Mouse (Mus musculus) stomach, embryonic 16.5 days (tissue): ENCODE results near the gene Ltbr. TPM values are rescaled to one million over a fixed set of nuclear protein-coding genes. Genes with fewer than 3 reads are reported as not detected.
"Not testable (repeated sequence)": the region's sequence is repeated elsewhere in the genome, so short reads cannot be mapped to it uniquely, and the experiment has no call there.

ENCODE experiments used
- ATAC-seq: fragments of 200-750 bp; cut with Nextera tagmentation; 2 replicates; pipeline ENCODE4 v1.8.0; 2017; ENCODE audit warnings: moderate number of reproducible peaks, moderate TSS enrichment; ENCODE audit not compliant: insufficient read depth, low FRiP score
- H3K27ac ChIP-seq: fragments of 300-500 bp; sonication (generic); 2 replicates; pipeline ENCODE4 v1.5.1; 2014; ENCODE audit warnings: low read length
- H3K27me3 ChIP-seq: fragments of 300-500 bp; sonication (generic); 2 replicates; pipeline ENCODE4 v1.6.1; 2014; ENCODE audit warnings: low read length, control low read depth, mixed read lengths; ENCODE audit not compliant: control insufficient read depth, insufficient read depth
- H3K36me3 ChIP-seq: fragments of 300-500 bp; sonication (generic); 2 replicates; pipeline ENCODE4 v1.6.1; 2014; ENCODE audit warnings: low read length; ENCODE audit not compliant: control insufficient read depth, insufficient read depth
- H3K4me1 ChIP-seq: fragments of 300-500 bp; sonication (generic); 2 replicates; pipeline ENCODE4 v1.6.1; 2014; ENCODE audit warnings: low read length, control low read depth, mixed read lengths; ENCODE audit not compliant: control insufficient read depth, insufficient read depth
- H3K4me2 ChIP-seq: fragments of 300-500 bp; sonication (generic); 2 replicates; pipeline ENCODE4 v1.6.1; 2014; ENCODE audit warnings: low read depth, low read length, mixed read lengths
- H3K4me3 ChIP-seq: fragments of 300-500 bp; sonication (generic); replicated peaks from 2 replicates; pipeline ENCODE4 v1.5.1; 2014; ENCODE audit warnings: mild to moderate bottlenecking, low read length
- H3K9ac ChIP-seq: fragments of 300-500 bp; sonication (generic); 2 replicates; pipeline ENCODE4 v1.6.1; 2014; ENCODE audit warnings: low read length
- H3K9me3 ChIP-seq: fragments of 300-500 bp; sonication (generic); replicated peaks from 2 replicates; pipeline ENCODE4 v1.6.1; 2016; ENCODE audit warnings: low read length, control low read depth; ENCODE audit not compliant: control insufficient read depth
- WGBS: fragments of 180-500 bp; shearing (Covaris S2); extraction: QIAGEN DNeasy Blood & Tissue Kit; methylation state at CpG from one replicate; pipeline ENCODE4 v1.1.7; 2014; 5-methylcytosine and 5-hydroxymethylcytosine counted together
- polyA plus RNA-seq: library from polyadenylated mRNA; unstranded; fragments of >200 nt; fragmentation: Nextera tagmentation; extraction: Ambion mirVana; gene quantifications from 2 replicates; pipeline ENCODE4 v1.2.1, GENCODE M21; 2015

Ltbr gene
- polyA plus RNA-seq, 1 experiment from 2014 or later: 69.4 TPM

GRCm38 (mm10) chr6:125282721-125283120, 31.0 kb downstream of the Ltbr start:
- 89% methylated on average over 13 of the region's 13 CpGs for WGBS
- not testable (repeated sequence) for H3K9me3 ChIP-seq

GRCm38 (mm10) chr6:125279729-125280128, 34.0 kb downstream of the Ltbr start:
- Histone ChIP-seq H3K4me3 (no peak overlapping the region), H3K27me3 (no peaks in the 10 kb centered on the region), H3K4me2 (no peak overlapping the region), H3K36me3 (no peaks in the 10 kb centered on the region), H3K9me3 (no peaks in the 10 kb centered on the region; the same call in 1 of the 2 replicates), H3K9ac (no peak overlapping the region), H3K27ac (no peak overlapping the region), H3K4me1 (no peaks in the 10 kb centered on the region)
- WGBS: 59% methylated on average over 8 of the region's 8 CpGs
- ATAC-seq: no peak

More at GRCm38 (mm10) chr6:125282721-125283120, 31.0 kb downstream of the Ltbr start:
- not testable (repeated sequence) for H3K27ac ChIP-seq, H3K4me1 ChIP-seq, H3K9ac ChIP-seq, H3K4me2 ChIP-seq, H3K36me3 ChIP-seq, H3K4me3 ChIP-seq, H3K27me3 ChIP-seq, ATAC-seq

GRCm38 (mm10) chr6:125274841-125275563, 38.7 kb downstream of the Ltbr start:
- Histone ChIP-seq H3K9ac (no peak overlapping the region), H3K4me2 (no peak overlapping the region), H3K9me3 (no peaks in the 10 kb centered on the region), H3K27me3 (no peaks in the 10 kb centered on the region), H3K4me3 (no peak overlapping the region), H3K27ac (no peak overlapping the region), H3K4me1 (peaks cover 3% of the 10 kb centered on the region), H3K36me3 (no peaks in the 10 kb centered on the region)
- 51% methylated on average over 15 of the region's 15 CpGs for WGBS
- no peak for ATAC-seq

GRCm38 (mm10) chr6:125272228-125272785, 41.4 kb downstream of the Ltbr start:
- Histone ChIP-seq H3K9me3 (no peaks in the 10 kb centered on the region), H3K27me3 (no peaks in the 10 kb centered on the region), H3K4me2 (no peak overlapping the region), H3K36me3 (no peaks in the 10 kb centered on the region), H3K4me3 (no peak overlapping the region), H3K4me1 (peaks cover 6% of the 10 kb centered on the region), H3K9ac (no peak overlapping the region), H3K27ac (no peak overlapping the region)
- no peak for ATAC-seq
- WGBS: 74% methylated on average over 10 of the region's 10 CpGs

- Histone ChIP-seq H3K4me2 (peak overlapping the region; percentile 53), H3K9ac (peak overlapping the region; percentile 66), H3K4me1 (peaks cover 6% of the 10 kb centered on the region), H3K27me3 (no peaks in the 10 kb centered on the region), H3K27ac (no peak overlapping the region), H3K9me3 (no peaks in the 10 kb centered on the region), H3K36me3 (no peaks in the 10 kb centered on the region), H3K4me3 (peak overlapping the region; percentile 22)
- peak; percentile 91 for ATAC-seq
- WGBS: 17% methylated on average over 17 of the region's 17 CpGs
These were observed 42.0 kb downstream of the Ltbr start for GRCm38 (mm10) chr6:125271455-125272227.

- Histone ChIP-seq H3K9ac (no peak overlapping the region), H3K4me3 (no peak overlapping the region), H3K4me1 (peaks cover 6% of the 10 kb centered on the region), H3K4me2 (no peak overlapping the region), H3K27me3 (no peaks in the 10 kb centered on the region), H3K9me3 (no peaks in the 10 kb centered on the region), H3K27ac (no peak overlapping the region), H3K36me3 (no peaks in the 10 kb centered on the region)
- ATAC-seq: no peak
- WGBS: 49% methylated on average over 6 of the region's 6 CpGs
These were observed 44.9 kb downstream of the Ltbr start for GRCm38 (mm10) chr6:125268799-125269198.

GRCm38 (mm10) chr6:125267469-125267868, 46.2 kb downstream of the Ltbr start:
- WGBS: 69% methylated on average over 3 of the region's 3 CpGs
- Histone ChIP-seq H3K4me1 (peaks cover 6% of the 10 kb centered on the region), H3K9me3 (no peaks in the 10 kb centered on the region), H3K27me3 (no peaks in the 10 kb centered on the region), H3K4me3 (no peak overlapping the region), H3K4me2 (no peak overlapping the region), H3K27ac (no peak overlapping the region), H3K36me3 (no peaks in the 10 kb centered on the region), H3K9ac (no peak overlapping the region)
- ATAC-seq: no peak

- not testable (repeated sequence) for ATAC-seq, H3K4me1 ChIP-seq, H3K4me3 ChIP-seq, H3K9me3 ChIP-seq, H3K27ac ChIP-seq, H3K9ac ChIP-seq, H3K4me2 ChIP-seq, H3K27me3 ChIP-seq, H3K36me3 ChIP-seq
- WGBS: 62% methylated on average over 6 of the region's 6 CpGs
These were observed 47.1 kb downstream of the Ltbr start for GRCm38 (mm10) chr6:125266600-125266999.

GRCm38 (mm10) chr6:125266091-125266490, 47.6 kb downstream of the Ltbr start:
- Histone ChIP-seq H3K27me3 (no peaks in the 10 kb centered on the region), H3K4me1 (0 out of 2 replicates have a peak, but pooled peaks cover 2% of the 10 kb centered on the region), H3K4me3 (no peak overlapping the region), H3K36me3 (no peaks in the 10 kb centered on the region), H3K9me3 (no peaks in the 10 kb centered on the region), H3K4me2 (no peak overlapping the region), H3K27ac (no peak overlapping the region), H3K9ac (no peak overlapping the region)
- WGBS: 67% methylated on average over 13 of the region's 13 CpGs
- no peak for ATAC-seq
